Mouse (Mus musculus): Measurements from ENCODE around the gene Rsg1. TPM values are rescaled to one million over a fixed set of nuclear protein-coding genes. Genes with fewer than 3 reads are reported as not detected.
A peak's percentile ranks its signal among the peaks of the same experiment; 100 is the strongest.

The Rsg1 gene
- polyA plus RNA-seq, 1 experiment = 0.81 TPM

GRCm38 (mm10) chr4:141246998-141247350 lies 33.2 kb downstream of the Rsg1 start:
- WGBS = 64% methylated on average over 17 of the region's 17 CpGs

GRCm38 (mm10) chr4:141247776-141248613 lies 34.2 kb downstream of the Rsg1 start:
- Histone ChIP-seq H3K27ac (ENCODE audit: insufficient read depth, low read depth, low read length) (no peak overlapping the region), H3K27me3 (ENCODE audit: control insufficient read depth, insufficient read depth, low read length) (no peaks in the 10 kb centered on the region), H3K4me1 (ENCODE audit: control insufficient read depth, insufficient read depth, insufficient read length, low read length) (peaks cover 20% of the 10 kb centered on the region), H3K36me3 (ENCODE audit: control insufficient read depth, insufficient read depth, low read length) (peaks cover 25% of the 10 kb centered on the region), H3K4me3 (ENCODE audit: low read depth, low read length) (peak overlapping the region; percentile 50)
- 2% methylated on average over 58 of the region's 60 CpGs for WGBS
- TF ChIP-seq CTCF (IDR thresholded peaks at IDR 0.05; ENCODE audit: extremely low read depth, insufficient read length, insufficient replicate concordance, low read depth, low read length) (no peak), POLR2A (IDR thresholded peaks at IDR 0.05; ENCODE audit: low read depth, low read length) (no peak)

More at GRCm38 (mm10) chr4:141246998-141247350, 33.2 kb downstream of the Rsg1 start:
- no peaks in the 10 kb centered on the region for H3K27me3 ChIP-seq (ENCODE audit: control insufficient read depth, insufficient read depth, low read length)
- peaks cover 25% of the 10 kb centered on the region for H3K4me1 ChIP-seq (ENCODE audit: control insufficient read depth, insufficient read depth, insufficient read length, low read length)
- H3K4me3 ChIP-seq (ENCODE audit: low read depth, low read length) = peak overlapping the region; percentile 50
- H3K27ac ChIP-seq (ENCODE audit: insufficient read depth, low read depth, low read length) = no peak overlapping the region
- no peak for TF ChIP-seq POLR2A (IDR thresholded peaks at IDR 0.05; ENCODE audit: low read depth, low read length)
- no peak for TF ChIP-seq CTCF (IDR thresholded peaks at IDR 0.05; ENCODE audit: extremely low read depth, insufficient read length, insufficient replicate concordance, low read depth, low read length)
- peaks cover 25% of the 10 kb centered on the region for H3K36me3 ChIP-seq (ENCODE audit: control insufficient read depth, insufficient read depth, low read length)

DNA sequence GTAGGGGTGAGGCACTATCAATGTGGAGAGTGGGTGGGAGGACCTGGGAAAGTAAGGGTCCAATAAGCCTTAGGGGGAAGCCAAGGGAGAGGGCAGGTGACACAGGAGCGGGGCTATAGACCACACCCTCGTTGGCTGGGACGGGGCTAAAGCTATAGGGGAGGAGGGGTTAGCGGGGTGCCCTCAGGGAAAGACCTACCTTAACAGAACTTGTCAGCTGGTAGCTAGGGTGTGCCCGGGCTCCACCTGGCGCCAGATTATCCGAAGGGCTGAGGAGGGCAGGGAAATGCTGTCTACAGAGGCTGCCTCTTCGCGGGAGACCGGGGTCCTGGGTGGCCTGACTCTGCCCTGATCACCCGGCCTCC lies 34.8 kb downstream of the Rsg1 start:
- WGBS = 14% methylated on average over 11 of the region's 11 CpGs
- TF ChIP-seq POLR2A (IDR thresholded peaks at IDR 0.05; ENCODE audit: low read depth, low read length) (no peak), CTCF (IDR thresholded peaks at IDR 0.05; ENCODE audit: extremely low read depth, insufficient read length, insufficient replicate concordance, low read depth, low read length) (no peak)
- H3K4me1 ChIP-seq (ENCODE audit: control insufficient read depth, insufficient read depth, insufficient read length, low read length) = peaks cover 16% of the 10 kb centered on the region
- H3K36me3 ChIP-seq (ENCODE audit: control insufficient read depth, insufficient read depth, low read length) = peaks cover 25% of the 10 kb centered on the region
- H3K27ac ChIP-seq (ENCODE audit: insufficient read depth, low read depth, low read length) = no peak overlapping the region
- 0 out of 2 replicates have a peak overlapping the region, but pooled peaks have one; percentile 50 for H3K4me3 ChIP-seq (ENCODE audit: low read depth, low read length)
- H3K27me3 ChIP-seq (ENCODE audit: control insufficient read depth, insufficient read depth, low read length) = no peaks in the 10 kb centered on the region

- 85% methylated on average over 11 of the region's 11 CpGs for WGBS
- no peaks in the 10 kb centered on the region for H3K27me3 ChIP-seq (ENCODE audit: control insufficient read depth, insufficient read depth, low read length)
- TF ChIP-seq POLR2A (IDR thresholded peaks at IDR 0.05; ENCODE audit: low read depth, low read length) = no peak
- TF ChIP-seq CTCF (IDR thresholded peaks at IDR 0.05; ENCODE audit: extremely low read depth, insufficient read length, insufficient replicate concordance, low read depth, low read length) = no peak
- no peak overlapping the region for H3K4me3 ChIP-seq (ENCODE audit: low read depth, low read length)
- H3K27ac ChIP-seq (ENCODE audit: insufficient read depth, low read depth, low read length) = no peak overlapping the region
- peaks cover 26% of the 10 kb centered on the region for H3K36me3 ChIP-seq (ENCODE audit: control insufficient read depth, insufficient read depth, low read length)
- H3K4me1 ChIP-seq (ENCODE audit: control insufficient read depth, insufficient read depth, insufficient read length, low read length) = peaks cover 16% of the 10 kb centered on the region
Measured at GRCm38 (mm10) chr4:141249383-141249782, 35.6 kb downstream of the Rsg1 start.

GRCm38 (mm10) chr4:141251071-141251470 lies 37.3 kb downstream of the Rsg1 start:
- Histone ChIP-seq H3K27ac (ENCODE audit: insufficient read depth, low read depth, low read length) (no peak overlapping the region), H3K4me1 (ENCODE audit: control insufficient read depth, insufficient read depth, insufficient read length, low read length) (peaks cover 12% of the 10 kb centered on the region), H3K27me3 (ENCODE audit: control insufficient read depth, insufficient read depth, low read length) (no peaks in the 10 kb centered on the region), H3K4me3 (ENCODE audit: low read depth, low read length) (no peak overlapping the region), H3K36me3 (ENCODE audit: control insufficient read depth, insufficient read depth, low read length) (peaks cover 34% of the 10 kb centered on the region)
- TF ChIP-seq POLR2A (IDR thresholded peaks at IDR 0.05; ENCODE audit: low read depth, low read length) = no peak
- TF ChIP-seq CTCF (IDR thresholded peaks at IDR 0.05; ENCODE audit: extremely low read depth, insufficient read length, insufficient replicate concordance, low read depth, low read length) = no peak
- 93% methylated on average over 8 of the region's 8 CpGs for WGBS

- Histone ChIP-seq H3K27ac (ENCODE audit: insufficient read depth, low read depth, low read length) (no peak overlapping the region), H3K36me3 (ENCODE audit: control insufficient read depth, insufficient read depth, low read length) (peaks cover 30% of the 10 kb centered on the region), H3K4me1 (ENCODE audit: control insufficient read depth, insufficient read depth, insufficient read length, low read length) (peaks cover 13% of the 10 kb centered on the region), H3K27me3 (ENCODE audit: control insufficient read depth, insufficient read depth, low read length) (no peaks in the 10 kb centered on the region), H3K4me3 (ENCODE audit: low read depth, low read length) (no peak overlapping the region)
- 73% methylated on average over 2 of the region's 2 CpGs for WGBS
- TF ChIP-seq POLR2A (IDR thresholded peaks at IDR 0.05; ENCODE audit: low read depth, low read length) (no peak), CTCF (IDR thresholded peaks at IDR 0.05; ENCODE audit: extremely low read depth, insufficient read length, insufficient replicate concordance, low read depth, low read length) (no peak)
Measured at GRCm38 (mm10) chr4:141252641-141253040, 38.9 kb downstream of the Rsg1 start.

DNA sequence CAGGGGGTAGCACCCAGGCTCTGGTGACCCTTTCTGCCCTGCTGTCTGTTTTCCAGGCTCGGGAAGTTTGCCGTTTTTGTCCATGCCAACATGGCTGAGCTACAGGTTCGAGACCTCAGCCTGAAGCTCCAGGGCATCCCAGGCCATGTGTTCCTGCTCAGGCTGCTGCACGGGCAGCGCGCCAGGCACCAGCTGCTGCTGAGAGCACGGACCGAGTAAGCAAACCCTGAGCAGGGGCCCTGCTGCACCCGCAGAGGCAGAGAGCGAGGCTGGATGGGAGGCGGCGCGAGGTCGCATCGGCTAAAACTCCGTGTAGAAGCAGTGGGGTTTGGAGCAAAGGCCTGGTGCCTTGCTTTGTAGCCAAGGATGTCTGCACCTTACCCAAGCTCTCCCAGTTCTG lies 40.5 kb downstream of the Rsg1 start:
- 66% methylated on average over 16 of the region's 16 CpGs for WGBS
- TF ChIP-seq POLR2A (IDR thresholded peaks at IDR 0.05; ENCODE audit: low read depth, low read length) (no peak), CTCF (IDR thresholded peaks at IDR 0.05; ENCODE audit: extremely low read depth, insufficient read length, insufficient replicate concordance, low read depth, low read length) (no peak)
- H3K36me3 ChIP-seq (ENCODE audit: control insufficient read depth, insufficient read depth, low read length) = peaks cover 28% of the 10 kb centered on the region

More for the DNA sequence above, 40.5 kb downstream of the Rsg1 start:
- H3K27ac ChIP-seq (ENCODE audit: insufficient read depth, low read depth, low read length) = no peak overlapping the region; the same call in 1 of the 2 replicates
- H3K4me3 ChIP-seq (ENCODE audit: low read depth, low read length) = no peak overlapping the region
- H3K27me3 ChIP-seq (ENCODE audit: control insufficient read depth, insufficient read depth, low read length) = no peaks in the 10 kb centered on the region
- peaks cover 5% of the 10 kb centered on the region; the same call in 1 of the 2 replicates for H3K4me1 ChIP-seq (ENCODE audit: control insufficient read depth, insufficient read depth, insufficient read length, low read length)
